Mouse (Mus musculus) ovary, postnatal 14 days (tissue): ENCODE results near the gene Tbx5.
A peak's percentile ranks its signal among the peaks of the same experiment; 100 is the strongest.
"Not testable (repeated sequence)": the region's sequence is repeated elsewhere in the genome, so short reads cannot be mapped to it uniquely, and the experiment has no call there.

Experiments used
- DNase-seq: peaks from one replicate; pipeline ENCODE4 v3.0.0; 2022; ENCODE audit warnings: low spot score

Tbx5 gene

DNA sequence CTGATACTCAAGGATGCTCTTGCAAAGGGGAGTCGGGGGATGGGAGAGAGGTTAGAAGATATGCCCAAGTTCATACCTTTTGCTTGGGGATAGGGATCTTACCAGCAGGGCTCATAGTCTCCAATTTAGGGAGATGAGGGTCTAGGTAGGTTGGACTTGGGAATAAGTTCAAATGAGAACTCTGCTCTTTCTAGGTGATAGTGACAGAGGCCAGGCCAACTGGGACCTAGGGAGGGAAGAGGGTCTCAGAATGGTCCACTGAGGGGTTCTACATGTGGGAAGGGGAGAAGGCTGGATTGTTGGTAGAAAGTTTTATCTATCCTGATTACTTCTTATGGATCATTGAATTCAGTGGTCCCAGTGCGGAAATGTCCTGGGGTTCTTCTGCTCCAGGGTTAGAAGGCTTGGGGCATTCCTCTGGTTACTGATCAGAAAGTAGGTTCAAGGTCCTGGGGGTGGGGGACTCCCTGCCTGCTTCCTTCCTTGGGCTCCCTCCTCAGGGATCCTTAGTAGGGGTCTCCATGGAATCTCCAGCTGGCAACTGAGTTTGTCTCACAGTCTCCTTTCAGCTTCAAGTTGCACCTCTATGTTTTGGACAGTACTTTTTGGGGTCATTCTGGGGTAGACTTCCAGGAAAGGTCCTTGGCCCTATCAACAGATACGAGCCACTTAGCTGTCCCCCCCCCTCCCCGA is 10.4 kb downstream of the Tbx5 start:
- DNase-seq = no peak

DNA sequence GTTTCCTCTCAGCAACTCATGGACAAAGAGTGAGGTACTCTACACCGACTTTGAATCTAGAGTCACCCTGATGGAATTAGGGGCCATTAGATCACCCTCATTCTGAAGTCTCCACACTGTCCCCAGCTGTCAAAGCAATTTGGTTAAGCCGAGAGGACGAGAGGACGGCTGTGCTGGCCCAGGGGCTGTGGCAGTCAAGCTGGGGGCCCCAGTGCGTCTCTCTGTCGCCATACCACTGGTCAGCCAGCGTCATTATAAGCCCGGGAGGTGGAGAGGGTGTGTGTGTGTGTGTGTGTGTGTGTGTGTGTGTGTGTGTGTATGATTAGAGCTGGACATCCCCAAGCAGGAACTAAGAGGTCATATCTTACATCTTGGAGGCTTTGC is 10.9 kb downstream of the Tbx5 start:
- DNase-seq = no peak

DNA sequence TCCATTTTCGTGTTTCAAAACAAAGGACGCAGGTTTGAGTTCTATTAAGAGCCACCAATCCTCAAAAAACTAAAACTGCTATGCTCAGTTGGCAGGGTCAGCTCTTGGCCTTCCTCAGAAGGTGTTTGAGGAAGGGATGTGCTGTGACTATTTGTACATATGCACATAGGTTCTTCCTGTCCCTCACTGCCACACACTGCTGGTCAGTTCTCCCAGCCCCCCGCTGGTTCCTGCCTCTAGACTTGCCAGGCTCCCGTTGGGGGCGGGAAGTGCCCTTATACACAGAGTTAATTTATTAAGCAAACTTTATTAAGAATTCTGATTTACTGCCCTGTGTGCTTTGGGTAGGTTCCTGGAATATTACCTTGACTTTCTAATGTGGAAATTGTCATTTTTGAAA is 11.9 kb downstream of the Tbx5 start:
- no peak for DNase-seq

DNA sequence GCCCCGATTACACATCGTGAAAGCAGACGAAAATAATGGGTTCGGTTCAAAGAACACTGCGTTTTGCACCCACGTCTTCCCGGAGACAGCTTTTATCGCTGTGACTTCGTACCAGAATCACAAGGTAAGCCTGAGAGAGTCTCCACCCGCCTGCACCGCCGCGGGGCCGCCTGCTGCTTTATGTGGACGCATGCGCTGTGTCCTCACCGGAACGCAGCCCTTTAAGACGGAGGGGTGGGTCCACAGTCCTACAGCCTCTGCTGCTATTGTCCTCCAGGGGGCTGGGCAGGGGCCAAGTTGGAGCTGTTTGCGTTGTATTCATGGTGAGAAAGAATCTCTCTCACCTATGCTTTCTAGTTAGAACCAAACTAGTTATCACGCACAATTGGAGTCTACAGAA is 12.5 kb downstream of the Tbx5 start:
- DNase-seq = no peak

DNA sequence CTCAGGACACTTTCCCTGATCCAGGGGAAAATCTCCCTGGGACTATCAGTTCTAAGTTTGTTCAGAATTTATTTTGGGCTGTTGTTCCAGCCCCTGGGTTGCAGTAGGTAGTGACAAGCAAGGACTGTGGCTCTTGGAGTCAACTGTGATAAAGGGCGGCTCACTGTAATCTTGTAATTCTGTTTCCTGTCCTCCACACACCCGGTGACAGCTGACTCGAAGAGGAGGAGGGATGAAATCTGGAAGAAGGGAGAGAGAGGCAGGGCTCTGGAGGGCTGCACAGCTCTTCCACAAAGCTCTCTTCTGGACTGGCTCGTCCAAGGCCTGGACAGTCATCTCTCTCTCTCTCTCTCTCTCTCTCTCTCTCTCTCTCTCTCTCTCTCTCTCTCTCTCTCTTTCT is 24.6 kb downstream of the Tbx5 start:
- no peak for DNase-seq

DNA sequence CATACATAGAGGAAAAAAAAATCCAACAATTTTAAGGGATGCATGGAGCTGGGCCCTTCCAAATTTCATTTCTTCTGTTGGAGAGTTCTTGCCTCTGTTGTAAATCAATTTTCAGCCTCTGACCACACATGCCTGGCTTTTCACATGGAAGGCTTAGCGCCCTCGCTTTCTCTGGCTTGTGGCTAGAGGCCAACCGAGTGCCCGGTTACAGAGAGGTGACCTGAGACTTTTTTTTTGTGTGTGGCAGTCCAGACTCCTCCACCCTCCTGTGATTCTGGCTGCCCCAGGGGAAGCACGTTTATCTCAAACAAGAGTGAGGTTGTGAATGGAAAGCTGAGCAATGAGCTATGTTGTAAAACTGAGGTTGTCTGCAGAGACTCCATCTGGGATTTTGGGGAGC is 28.8 kb downstream of the Tbx5 start:
- DNase-seq = no peak

DNA sequence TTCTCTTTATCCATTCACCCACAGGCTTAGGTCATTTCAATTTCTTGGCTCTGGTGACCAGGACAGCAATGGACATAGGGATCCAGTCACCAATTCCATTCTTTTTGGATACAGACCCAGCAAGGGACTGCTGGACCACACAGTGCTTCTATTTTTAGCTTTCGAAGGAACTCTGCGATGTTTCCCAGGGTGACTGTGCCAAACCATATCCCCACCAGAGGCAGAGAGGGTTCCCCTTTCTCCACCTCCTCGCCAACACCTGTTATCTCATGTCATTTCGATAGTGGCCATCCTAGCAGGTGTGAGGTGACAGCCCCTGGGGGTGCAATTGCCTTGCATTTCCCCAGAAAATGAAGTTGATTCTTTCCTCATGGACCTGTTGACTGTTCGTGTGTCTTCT is 30.0 kb downstream of the Tbx5 start:
- no peak for DNase-seq

DNA sequence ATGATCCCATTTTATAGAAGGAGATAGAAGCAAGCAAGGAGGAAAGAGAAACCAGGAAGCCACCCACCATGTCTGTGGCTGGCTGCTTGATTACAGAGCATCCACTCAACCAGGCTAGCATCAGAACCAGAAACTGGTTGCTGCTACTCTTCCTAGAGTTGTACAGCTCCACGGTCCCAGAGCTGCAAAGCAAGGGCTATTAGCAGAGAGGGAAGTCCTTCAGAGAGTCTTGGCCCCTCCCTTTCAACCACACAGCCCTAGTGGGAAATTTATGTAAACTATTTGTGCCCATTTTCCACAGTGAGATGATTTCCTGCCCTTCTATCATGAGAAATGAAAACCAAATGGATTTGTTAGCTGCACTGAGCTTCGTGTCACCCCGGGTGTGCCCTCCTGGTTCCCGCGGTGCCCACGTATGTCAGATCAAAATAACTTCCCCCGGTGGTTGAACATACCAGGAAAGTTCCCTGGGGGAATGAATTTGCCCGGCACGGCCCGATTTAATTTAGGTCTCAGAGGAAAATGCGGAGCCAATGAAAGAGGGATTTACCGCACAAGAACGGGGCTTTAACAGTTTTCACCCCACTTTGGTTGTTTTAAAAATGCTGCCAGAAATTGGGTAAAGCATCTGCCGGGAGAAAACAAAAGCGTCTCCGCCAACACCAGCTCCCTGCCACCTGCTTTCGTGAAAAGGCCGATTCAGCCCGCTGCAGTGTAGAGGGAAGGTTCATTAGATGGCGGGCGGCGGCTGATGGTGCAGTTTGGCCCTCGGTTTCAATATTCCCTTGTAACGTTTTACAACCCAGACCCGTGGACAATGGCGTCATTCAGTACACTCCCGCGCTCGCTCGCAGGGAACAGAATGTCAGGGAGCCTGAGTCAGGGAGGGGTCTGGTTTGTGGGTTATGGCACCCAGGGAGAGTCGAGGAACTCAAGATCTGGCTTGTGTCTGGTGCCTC is 34.1 kb downstream of the Tbx5 start:
- DNase-seq = no peak

DNA sequence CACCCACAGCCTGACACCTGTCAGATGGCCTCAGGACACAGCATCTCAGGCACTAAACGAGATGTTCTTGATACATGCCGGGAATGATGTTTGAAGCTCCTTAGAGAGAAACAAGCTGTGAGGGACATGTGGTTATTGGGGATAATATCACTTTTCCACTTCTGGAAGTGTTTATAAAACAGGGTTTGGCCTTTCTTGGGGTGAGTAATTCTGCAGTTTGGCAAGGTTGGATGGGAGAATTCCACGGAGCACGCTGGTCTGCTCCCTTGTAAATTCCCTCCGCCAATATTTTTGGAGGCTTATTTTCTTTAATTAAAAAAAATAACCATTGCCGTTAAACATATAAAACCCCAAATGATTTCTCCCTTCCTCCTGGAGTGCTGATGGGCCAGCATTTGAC is 35.5 kb downstream of the Tbx5 start:
- DNase-seq = no peak

DNA sequence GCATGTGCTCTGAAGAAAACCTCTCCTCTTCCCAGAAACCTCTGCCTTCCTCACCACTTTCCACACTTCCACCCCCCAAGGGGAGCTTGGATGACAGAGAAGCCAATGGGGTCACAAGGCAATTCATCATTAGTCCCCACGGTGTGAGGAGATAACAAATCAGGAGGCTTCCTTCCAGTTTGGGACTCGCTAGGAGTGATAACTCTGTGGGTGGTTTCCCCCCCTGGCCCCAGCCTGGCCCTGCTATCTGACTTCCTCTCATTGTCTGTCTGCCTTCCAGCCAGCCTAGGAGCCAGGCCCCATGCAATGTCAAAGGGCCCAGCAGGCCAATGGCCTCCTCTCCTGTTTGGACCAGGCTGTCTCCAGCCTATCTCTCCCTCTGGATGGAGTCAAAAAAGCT is 43.0 kb downstream of the Tbx5 start:
- DNase-seq = peak; percentile 1

DNA sequence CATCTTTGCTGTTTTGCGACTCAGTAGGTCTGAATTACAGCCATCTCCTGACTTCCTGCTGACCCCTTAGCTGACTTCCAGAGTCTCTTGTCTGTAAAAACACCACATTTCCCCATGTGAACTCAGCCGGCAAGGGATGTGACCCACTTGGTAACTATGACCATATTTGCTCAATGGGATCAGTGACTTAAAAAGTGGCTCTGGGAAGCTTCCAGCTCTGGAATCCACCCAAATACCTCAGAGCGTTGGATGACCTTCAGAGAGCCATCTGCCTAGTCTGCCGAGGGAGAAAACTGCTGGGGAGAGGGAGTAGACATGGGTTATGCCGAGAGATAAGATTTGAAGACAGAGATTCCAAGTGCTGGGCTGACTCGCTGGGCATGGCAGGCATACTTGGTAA is 44.7 kb downstream of the Tbx5 start:
- peak; percentile 32 for DNase-seq

DNA sequence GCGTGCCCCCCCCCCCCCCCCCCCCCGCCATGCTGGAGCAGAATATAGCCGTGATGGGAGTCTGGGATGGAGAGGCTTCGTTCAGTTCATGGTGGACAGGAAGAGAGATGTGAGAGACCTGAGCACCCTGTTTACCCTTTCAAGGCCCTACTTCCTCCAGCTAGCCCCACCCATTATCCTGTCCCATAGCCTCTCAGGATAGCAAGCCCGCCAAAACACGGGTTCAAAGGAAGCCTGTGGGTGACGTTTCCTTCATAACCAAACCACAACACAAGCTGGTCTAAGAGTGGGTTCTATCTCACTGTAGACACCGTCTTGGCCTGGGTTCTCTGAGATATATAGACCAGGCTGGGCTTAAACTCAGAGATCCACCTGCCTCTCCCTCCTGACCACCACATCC is 53.1 kb downstream of the Tbx5 start:
- no peak for DNase-seq

DNA sequence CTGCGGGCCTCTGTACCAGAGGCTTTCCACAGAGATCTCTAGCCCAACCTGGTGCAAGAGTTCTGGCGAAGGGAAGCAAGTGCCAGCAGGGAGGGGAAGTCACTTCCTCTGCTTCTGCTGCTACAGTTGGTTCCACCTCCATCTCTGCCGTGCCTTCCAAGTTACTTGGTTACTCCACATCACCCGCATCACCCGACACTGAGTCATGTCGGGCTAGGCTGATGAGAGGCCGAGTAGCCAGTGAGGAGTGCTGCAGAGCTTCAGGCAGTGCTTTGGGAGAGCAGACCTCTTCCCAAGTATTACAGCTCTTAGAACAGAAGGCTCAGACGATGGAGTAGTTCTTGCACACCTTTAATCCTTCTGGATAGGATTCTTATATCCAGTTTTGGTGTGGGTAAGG is 54.9 kb downstream of the Tbx5 start:
- no peak for DNase-seq

DNA sequence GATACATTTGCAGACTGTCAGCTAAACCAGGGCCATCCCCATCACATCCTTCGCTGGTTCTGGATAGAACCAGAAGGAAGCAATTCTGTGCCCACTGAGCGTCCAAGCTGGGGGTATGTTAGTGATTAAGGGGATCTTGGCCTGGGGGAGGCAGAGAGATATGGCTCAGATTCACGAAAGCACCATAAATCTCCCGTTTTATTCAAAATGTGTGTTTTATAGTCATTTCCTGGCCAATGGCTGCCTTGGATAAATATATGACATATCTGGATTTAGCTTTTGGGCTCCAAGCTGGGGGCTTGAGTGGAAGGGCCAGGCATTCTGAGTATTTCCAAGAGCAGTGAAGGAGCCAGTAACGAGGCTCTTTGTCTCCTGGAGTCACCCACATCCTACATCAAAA is 59.5 kb downstream of the Tbx5 start:
- DNase-seq = no peak

DNA sequence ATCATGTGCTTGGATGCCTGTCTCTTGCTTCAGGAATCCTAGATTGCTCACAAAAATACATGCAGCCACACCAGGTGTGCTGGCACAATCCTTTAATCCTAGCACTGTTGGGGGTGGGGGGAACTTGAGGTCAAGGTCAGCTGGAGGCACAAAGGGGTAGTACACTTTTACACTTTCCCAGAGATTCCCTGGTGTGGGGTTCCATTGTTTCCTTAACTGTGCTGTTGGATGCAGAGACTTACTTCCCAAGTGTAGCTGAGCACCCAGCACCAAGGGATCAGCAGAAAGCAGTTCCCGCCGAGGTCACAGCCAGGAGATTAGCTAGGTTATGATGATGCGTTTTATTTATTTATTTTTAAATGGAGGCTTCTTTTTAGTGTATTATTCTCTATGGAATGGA is 60.6 kb downstream of the Tbx5 start:
- no peak for DNase-seq

DNA sequence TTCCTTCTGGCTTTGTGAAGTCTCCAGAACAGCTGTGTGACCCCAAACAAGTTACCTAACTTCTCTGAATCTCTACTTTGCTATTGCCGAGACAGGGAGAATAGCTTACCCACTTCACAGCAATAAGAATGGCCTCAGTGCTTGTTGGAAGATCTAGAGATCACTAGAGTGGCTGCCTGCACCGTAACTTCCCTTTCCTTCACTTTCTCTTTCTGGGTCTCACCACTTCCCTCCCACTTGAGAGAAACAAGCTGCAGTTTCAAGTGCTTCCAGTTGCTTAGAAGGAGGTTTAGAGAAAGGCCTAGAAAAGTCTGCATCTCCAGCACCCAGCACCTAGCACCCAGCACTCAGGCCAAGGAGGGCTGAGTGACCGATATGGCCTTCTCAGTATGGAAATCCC is 64.1 kb downstream of the Tbx5 start:
- DNase-seq = no peak

DNA sequence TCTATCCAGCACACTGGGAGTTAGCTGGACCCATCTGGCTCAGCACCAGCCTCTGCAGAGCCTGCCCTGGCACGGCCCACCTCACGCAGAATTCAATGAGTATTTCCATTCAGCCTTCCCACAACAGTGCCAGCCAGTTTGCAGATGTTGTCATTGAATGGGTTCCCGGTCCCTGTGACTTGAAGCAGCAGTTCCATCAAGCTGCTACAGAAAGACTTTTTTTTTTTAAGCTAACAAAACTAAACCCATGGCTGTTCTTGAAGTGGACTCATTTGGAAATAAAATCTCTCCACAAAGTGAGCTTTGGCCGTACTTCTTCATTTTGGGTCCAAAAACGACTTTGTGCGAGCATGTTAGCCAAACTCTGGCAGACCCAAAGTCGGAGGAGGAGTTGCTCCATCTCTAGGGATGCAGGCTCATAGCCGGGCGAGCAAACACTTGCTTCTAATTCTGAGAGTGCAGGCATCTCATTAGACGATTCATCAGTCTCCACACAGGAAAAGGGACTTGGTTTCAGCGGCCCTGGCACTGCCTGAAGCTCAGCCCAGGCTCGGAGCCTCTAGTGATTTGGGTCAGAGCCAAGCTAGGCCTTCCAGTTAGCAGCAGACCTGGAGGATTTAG is 84.2 kb downstream of the Tbx5 start:
- DNase-seq = peak; percentile 2

DNA sequence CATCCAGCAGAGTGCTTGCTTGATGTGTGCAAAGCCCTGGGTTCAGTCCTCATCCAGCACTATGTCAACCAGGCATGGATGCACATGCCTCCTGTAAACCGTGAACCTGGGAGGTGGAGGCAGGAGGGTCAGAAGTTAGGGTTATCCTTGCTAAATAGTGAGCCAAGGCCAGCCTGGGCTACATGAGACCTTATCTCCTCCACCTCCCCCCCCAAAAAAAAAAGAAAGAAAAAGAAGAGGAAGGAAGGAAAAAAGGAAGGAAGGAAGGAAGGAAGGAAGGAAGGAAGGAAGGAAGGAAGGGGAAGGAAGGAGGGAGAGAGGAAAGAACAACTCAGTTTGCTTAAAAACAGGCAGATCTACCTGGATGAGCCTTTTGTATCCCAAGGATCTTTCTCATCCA is 85.9 kb downstream of the Tbx5 start:
- DNase-seq = not testable (repeated sequence)

DNA sequence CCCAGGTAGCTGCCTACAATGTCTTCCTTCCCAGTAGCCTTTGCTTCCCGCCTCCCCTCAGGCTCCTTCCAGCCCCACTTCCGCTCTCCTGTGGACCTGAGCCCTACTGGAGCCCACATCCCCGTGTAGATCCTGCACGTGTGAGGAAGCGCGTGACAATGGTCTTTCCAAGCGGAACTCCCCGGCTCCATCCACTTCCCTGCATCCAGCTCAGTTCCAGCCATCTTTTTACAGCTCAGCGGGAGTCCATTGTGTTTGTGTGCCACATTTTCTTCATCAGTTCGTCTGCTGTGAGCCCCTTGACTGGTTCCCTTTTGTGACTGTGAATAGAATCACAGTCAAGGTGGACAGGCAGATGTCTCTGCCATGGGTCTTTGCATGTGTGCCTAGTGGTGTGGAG is 88.5 kb downstream of the Tbx5 start:
- DNase-seq = no peak

DNA sequence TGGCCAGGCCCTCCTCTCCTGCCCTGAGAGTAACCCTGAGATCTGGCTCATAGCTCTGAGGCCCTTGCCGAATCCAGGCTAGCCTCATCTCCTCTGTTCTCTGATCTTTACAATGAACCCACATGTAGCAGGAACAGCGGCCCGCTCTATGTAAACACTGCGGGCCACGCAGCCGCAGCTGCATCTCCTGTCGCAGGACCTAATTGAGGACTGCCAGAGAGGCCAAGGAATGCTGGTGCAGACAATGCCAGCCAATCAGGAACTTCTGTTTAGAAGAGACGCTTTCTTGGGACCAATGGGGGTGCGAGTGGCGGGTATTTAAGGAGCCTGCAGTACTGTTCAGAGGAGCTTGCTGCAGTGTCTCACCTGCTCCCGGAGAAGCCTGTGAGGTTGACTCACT is 89.8 kb downstream of the Tbx5 start:
- no peak for DNase-seq
